Comparison of ENCODE assay signal across 8 mouse cellular contexts in genomic region chr1:46066015-46066414, GRCm38 (mm10). TPM values are rescaled to one million over a fixed set of nuclear protein-coding genes. Genes with fewer than 3 reads are reported as not detected.
DNase-seq lines count a peak whose midpoint lies in the region; ATAC-seq lines count a peak whose summit lies in the region.

Gene Dnah7b, plus strand, starts transcription at chr1:46066315.

- 15% methylated on average over 1 of the region's 1 CpGs for WGBS in lung, embryonic 15.5 days
- 36% methylated on average over 1 of the region's 1 CpGs for WGBS in forebrain, embryonic 14.5 days
- WGBS in limb, embryonic 12.5 days: 49% methylated on average over 1 of the region's 1 CpGs

- no peaks in the 10 kb centered on the region for H3K9me3 ChIP-seq in lung, embryonic 15.5 days
- no peaks in the 10 kb centered on the region for H3K9me3 ChIP-seq in forebrain, embryonic 14.5 days (replicated peaks; ENCODE audit: control insufficient read depth, low read length)
- H3K9me3 ChIP-seq in limb, embryonic 12.5 days: no peaks in the 10 kb centered on the region

- H3K36me3 ChIP-seq in lung, embryonic 15.5 days: no peaks in the 10 kb centered on the region
- no peaks in the 10 kb centered on the region for H3K36me3 ChIP-seq in forebrain, embryonic 14.5 days (ENCODE audit: control insufficient read depth, insufficient read depth, low read length)
- no peaks in the 10 kb centered on the region for H3K36me3 ChIP-seq in limb, embryonic 12.5 days

- H3K4me1 ChIP-seq in lung, embryonic 15.5 days: no peaks in the 10 kb centered on the region
- no peaks in the 10 kb centered on the region for H3K4me1 ChIP-seq in forebrain, embryonic 14.5 days (ENCODE audit: control insufficient read depth, insufficient read depth, low read length)
- no peaks in the 10 kb centered on the region for H3K4me1 ChIP-seq in limb, embryonic 12.5 days (replicated peaks)

- no peak for DNase-seq in lung, adult 18-20 months
- DNase-seq in forebrain, embryonic 14.5 days (ENCODE audit: low spot score): no peak
- peak; percentile 2 for DNase-seq in retina, embryonic 14.5 days (ENCODE audit: low spot score)
- DNase-seq in thymus, postnatal 10 days (ENCODE audit: low spot score in 2 of 2): no peak
- no peak for DNase-seq in testis, postnatal 14 days (ENCODE audit: low spot score)
- DNase-seq in kidney, postnatal 10 days: no peak

- H3K4me2 ChIP-seq in lung, embryonic 15.5 days: peak within 1 kb of the TSS; percentile 78
- H3K4me2 ChIP-seq in forebrain, embryonic 14.5 days (ENCODE audit: low read length): peak within 1 kb of the TSS; percentile 65
- peak within 1 kb of the TSS; percentile 59 for H3K4me2 ChIP-seq in limb, embryonic 12.5 days

- H3K4me3 ChIP-seq in lung, embryonic 15.5 days: peak within 1 kb of the TSS; percentile 70
- peak within 1 kb of the TSS; percentile 59 for H3K4me3 ChIP-seq in forebrain, embryonic 14.5 days (ENCODE audit: low read depth, low read length)
- H3K4me3 ChIP-seq in limb, embryonic 12.5 days (replicated peaks): peak within 1 kb of the TSS; percentile 56

- ATAC-seq in lung, embryonic 15.5 days (ENCODE audit: borderline replicate concordance, extremely low read depth, low FRiP score, low TSS enrichment): no peak
- ATAC-seq in forebrain, embryonic 14.5 days: peak; percentile 11; the same call in 1 of the 2 replicates
- ATAC-seq in limb, embryonic 12.5 days (ENCODE audit: insufficient number of reproducible peaks, insufficient read depth, low FRiP score, low TSS enrichment, low read depth): no peak

- H3K27me3 ChIP-seq in lung, embryonic 15.5 days: no peaks in the 10 kb centered on the region
- H3K27me3 ChIP-seq in forebrain, embryonic 14.5 days (replicated peaks; ENCODE audit: control insufficient read depth, insufficient read depth, low read length): no peaks in the 10 kb centered on the region
- no peaks in the 10 kb centered on the region for H3K27me3 ChIP-seq in limb, embryonic 12.5 days

- H3K9ac ChIP-seq in lung, embryonic 15.5 days: peak within 1 kb of the TSS; percentile 77
- peak within 1 kb of the TSS; percentile 80 for H3K9ac ChIP-seq in forebrain, embryonic 14.5 days (ENCODE audit: low read length)
- peak within 1 kb of the TSS; percentile 76 for H3K9ac ChIP-seq in limb, embryonic 12.5 days (replicated peaks)

- peak within 1 kb of the TSS; percentile 91 for H3K27ac ChIP-seq in lung, embryonic 15.5 days
- H3K27ac ChIP-seq in forebrain, embryonic 14.5 days (ENCODE audit: low read depth, low read length): peak within 1 kb of the TSS; percentile 71; the same call in 1 of the 2 replicates
- H3K27ac ChIP-seq in limb, embryonic 12.5 days: peak within 1 kb of the TSS; percentile 94

RNA-seq across cellular contexts. Expression of gene Dnah7b, which starts in this region (rescaled TPM):
- 1.8 and 2.2 TPM in 2 replicates for polyA plus RNA-seq in lung, embryonic 15.5 days (2015; fragmentation: Nextera tagmentation; extraction: Ambion mirVana)
- polyA plus RNA-seq in forebrain, embryonic 14.5 days (2014; fragmentation: Nextera tagmentation; extraction: Ambion mirVana): 1.3 and 2.1 TPM in 2 replicates
- 2.4 and 2.7 TPM in 2 replicates for polyA plus RNA-seq in limb, embryonic 12.5 days (2016; fragmentation: Nextera tagmentation; extraction: Ambion mirVana)
